Mouse (Mus musculus): ENCODE measurements at regions not wholly inside any gene's neighbourhood (a gene's known extent, or its start where the extent isn't known, plus 50 kb on each side); places are given as distances from the start of the nearest gene placed in this dataset.

- H3K9ac ChIP-seq (replicated peaks): no peak overlapping the region
- peaks cover 4% of the 10 kb centered on the region; the same call in 1 of the 2 replicates for H3K4me1 ChIP-seq
- H3K36me3 ChIP-seq: no peaks in the 10 kb centered on the region
- H3K27ac ChIP-seq (replicated peaks): no peak overlapping the region
- no peak overlapping the region for H3K4me2 ChIP-seq (replicated peaks)
- no peaks in the 10 kb centered on the region for H3K27me3 ChIP-seq
- no peak overlapping the region for H3K4me3 ChIP-seq
- ATAC-seq (ENCODE audit: low FRiP score, low read depth): no peak
- no peaks in the 10 kb centered on the region for H3K9me3 ChIP-seq
- WGBS: 63% methylated on average over 3 of the region's 3 CpGs
These were observed 50.2 kb upstream of the Bod1 start for GRCm38 (mm10) chr11:31721908-31722307.

GRCm38 (mm10) chr11:31724506-31724905, 52.8 kb upstream of the Bod1 start:
- Histone ChIP-seq H3K27me3 (no peaks in the 10 kb centered on the region), H3K4me2 (replicated peaks) (no peak overlapping the region), H3K9me3 (no peaks in the 10 kb centered on the region), H3K27ac (replicated peaks) (no peak overlapping the region), H3K4me1 (no peaks in the 10 kb centered on the region), H3K36me3 (no peaks in the 10 kb centered on the region), H3K9ac (replicated peaks) (no peak overlapping the region), H3K4me3 (no peak overlapping the region)
- WGBS: 80% methylated on average over 1 of the region's 1 CpGs
- no peak for ATAC-seq (ENCODE audit: low FRiP score, low read depth)

GRCm38 (mm10) chr11:31725936-31726647, 54.4 kb upstream of the Bod1 start:
- no peak overlapping the region for H3K9ac ChIP-seq (replicated peaks)
- no peak overlapping the region for H3K27ac ChIP-seq (replicated peaks)
- no peak overlapping the region for H3K4me2 ChIP-seq (replicated peaks)
- H3K36me3 ChIP-seq: no peaks in the 10 kb centered on the region
- no peaks in the 10 kb centered on the region for H3K27me3 ChIP-seq
- no peak overlapping the region for H3K4me3 ChIP-seq
- 85% methylated on average over 15 of the region's 15 CpGs for WGBS
- peaks cover 6% of the 10 kb centered on the region; the same call in 1 of the 2 replicates for H3K4me1 ChIP-seq
- ATAC-seq (ENCODE audit: low FRiP score, low read depth): no peak
- H3K9me3 ChIP-seq: no peaks in the 10 kb centered on the region

GRCm38 (mm10) chr11:31727289-31727688, 55.6 kb upstream of the Bod1 start:
- ATAC-seq (ENCODE audit: low FRiP score, low read depth): no peak
- Histone ChIP-seq H3K36me3 (no peaks in the 10 kb centered on the region), H3K9ac (replicated peaks) (no peak overlapping the region), H3K27ac (replicated peaks) (no peak overlapping the region), H3K9me3 (no peaks in the 10 kb centered on the region), H3K4me2 (replicated peaks) (no peak overlapping the region), H3K27me3 (no peaks in the 10 kb centered on the region), H3K4me3 (no peak overlapping the region), H3K4me1 (peaks cover 14% of the 10 kb centered on the region)
- 87% methylated on average over 8 of the region's 8 CpGs for WGBS

GRCm38 (mm10) chr11:31729728-31730127, 58.0 kb upstream of the Bod1 start:
- Histone ChIP-seq H3K9ac (replicated peaks) (no peak overlapping the region), H3K27ac (replicated peaks) (no peak overlapping the region), H3K4me1 (peaks cover 34% of the 10 kb centered on the region), H3K4me2 (replicated peaks) (no peak overlapping the region), H3K27me3 (no peaks in the 10 kb centered on the region), H3K4me3 (no peak overlapping the region), H3K9me3 (no peaks in the 10 kb centered on the region), H3K36me3 (no peaks in the 10 kb centered on the region)
- 74% methylated on average over 3 of the region's 3 CpGs for WGBS
- ATAC-seq (ENCODE audit: low FRiP score, low read depth): no peak

GRCm38 (mm10) chr11:31730181-31730580, 58.5 kb upstream of the Bod1 start:
- no peak overlapping the region for H3K4me3 ChIP-seq
- H3K9ac ChIP-seq (replicated peaks): no peak overlapping the region
- H3K9me3 ChIP-seq: no peaks in the 10 kb centered on the region
- no peak for ATAC-seq (ENCODE audit: low FRiP score, low read depth)
- H3K36me3 ChIP-seq: no peaks in the 10 kb centered on the region
- WGBS: 73% methylated on average over 4 of the region's 4 CpGs
- peaks cover 34% of the 10 kb centered on the region for H3K4me1 ChIP-seq
- no peak overlapping the region for H3K4me2 ChIP-seq (replicated peaks)
- H3K27me3 ChIP-seq: no peaks in the 10 kb centered on the region
- H3K27ac ChIP-seq (replicated peaks): no peak overlapping the region

GRCm38 (mm10) chr11:31730680-31731079, 59.0 kb upstream of the Bod1 start:
- no peak for ATAC-seq (ENCODE audit: low FRiP score, low read depth)
- peaks cover 34% of the 10 kb centered on the region for H3K4me1 ChIP-seq
- no peaks in the 10 kb centered on the region for H3K36me3 ChIP-seq
- H3K4me3 ChIP-seq: no peak overlapping the region
- H3K27ac ChIP-seq (replicated peaks): no peak overlapping the region
- WGBS: 23% methylated on average over 3 of the region's 3 CpGs
- no peak overlapping the region for H3K4me2 ChIP-seq (replicated peaks)
- H3K27me3 ChIP-seq: no peaks in the 10 kb centered on the region
- H3K9me3 ChIP-seq: no peaks in the 10 kb centered on the region
- no peak overlapping the region for H3K9ac ChIP-seq (replicated peaks)

- no peak overlapping the region for H3K4me3 ChIP-seq
- 45% methylated on average over 4 of the region's 4 CpGs for WGBS
- H3K27me3 ChIP-seq: no peaks in the 10 kb centered on the region
- no peak for ATAC-seq (ENCODE audit: low FRiP score, low read depth)
- 0 out of 2 replicates have a peak overlapping the region, but pooled peaks have one; percentile 4 for H3K27ac ChIP-seq (replicated peaks)
- no peaks in the 10 kb centered on the region for H3K9me3 ChIP-seq
- no peak overlapping the region for H3K4me2 ChIP-seq (replicated peaks)
- peaks cover 34% of the 10 kb centered on the region for H3K4me1 ChIP-seq
- no peak overlapping the region for H3K9ac ChIP-seq (replicated peaks)
- H3K36me3 ChIP-seq: no peaks in the 10 kb centered on the region
These were observed 59.8 kb upstream of the Bod1 start for GRCm38 (mm10) chr11:31731459-31731858.

GRCm38 (mm10) chr11:31732342-31732741, 60.7 kb upstream of the Bod1 start:
- Histone ChIP-seq H3K9ac (replicated peaks) (no peak overlapping the region), H3K27ac (replicated peaks) (no peak overlapping the region), H3K9me3 (no peaks in the 10 kb centered on the region), H3K36me3 (no peaks in the 10 kb centered on the region), H3K4me3 (no peak overlapping the region), H3K4me2 (replicated peaks) (no peak overlapping the region), H3K4me1 (peaks cover 34% of the 10 kb centered on the region), H3K27me3 (no peaks in the 10 kb centered on the region)
- WGBS: 68% methylated on average over 3 of the region's 3 CpGs
- ATAC-seq (ENCODE audit: low FRiP score, low read depth): no peak

- Histone ChIP-seq H3K9ac (replicated peaks) (no peak overlapping the region), H3K36me3 (no peaks in the 10 kb centered on the region), H3K9me3 (no peaks in the 10 kb centered on the region), H3K4me3 (no peak overlapping the region), H3K4me2 (replicated peaks) (no peak overlapping the region), H3K4me1 (peaks cover 34% of the 10 kb centered on the region), H3K27ac (replicated peaks) (no peak overlapping the region), H3K27me3 (no peaks in the 10 kb centered on the region)
- 71% methylated on average over 1 of the region's 1 CpGs for WGBS
- ATAC-seq (ENCODE audit: low FRiP score, low read depth): no peak
These were observed 61.3 kb upstream of the Bod1 start for GRCm38 (mm10) chr11:31732958-31733357.

GRCm38 (mm10) chr11:31734091-31734490, 62.4 kb upstream of the Bod1 start:
- Histone ChIP-seq H3K9me3 (no peaks in the 10 kb centered on the region), H3K27me3 (no peaks in the 10 kb centered on the region), H3K27ac (replicated peaks) (peak overlapping the region; percentile 83), H3K4me2 (replicated peaks) (no peak overlapping the region), H3K36me3 (no peaks in the 10 kb centered on the region), H3K4me3 (no peak overlapping the region), H3K4me1 (peaks cover 34% of the 10 kb centered on the region), H3K9ac (replicated peaks) (no peak overlapping the region)
- ATAC-seq (ENCODE audit: low FRiP score, low read depth): peak; percentile 93
- WGBS: 27% methylated on average over 4 of the region's 4 CpGs

- 93% methylated on average over 6 of the region's 6 CpGs for WGBS
- H3K27me3 ChIP-seq: no peaks in the 10 kb centered on the region
- no peak for ATAC-seq (ENCODE audit: low FRiP score, low read depth)
- H3K4me2 ChIP-seq (replicated peaks): no peak overlapping the region
- peak overlapping the region; percentile 83; the same call in 1 of the 2 replicates for H3K27ac ChIP-seq (replicated peaks)
- no peaks in the 10 kb centered on the region for H3K36me3 ChIP-seq
- no peak overlapping the region for H3K9ac ChIP-seq (replicated peaks)
- peaks cover 34% of the 10 kb centered on the region for H3K4me1 ChIP-seq
- no peaks in the 10 kb centered on the region for H3K9me3 ChIP-seq
- H3K4me3 ChIP-seq: no peak overlapping the region
These were observed 63.6 kb upstream of the Bod1 start for GRCm38 (mm10) chr11:31735257-31735656.

- Histone ChIP-seq H3K9ac (replicated peaks) (no peak overlapping the region), H3K27me3 (no peaks in the 10 kb centered on the region), H3K27ac (replicated peaks) (no peak overlapping the region), H3K4me2 (replicated peaks) (no peak overlapping the region), H3K9me3 (no peaks in the 10 kb centered on the region), H3K4me3 (no peak overlapping the region), H3K4me1 (peaks cover 28% of the 10 kb centered on the region), H3K36me3 (no peaks in the 10 kb centered on the region)
- ATAC-seq (ENCODE audit: low FRiP score, low read depth): no peak
These were observed 64.4 kb upstream of the Bod1 start for GRCm38 (mm10) chr11:31736086-31736485.
